Mouse (Mus musculus): ENCODE data around the gene Rsu1. TPM values are rescaled to one million over a fixed set of nuclear protein-coding genes. Genes with fewer than 3 reads are reported as not detected.

Rsu1 gene
- polyA plus RNA-seq, 1 experiment from 2014 or later = 125 TPM

DNA sequence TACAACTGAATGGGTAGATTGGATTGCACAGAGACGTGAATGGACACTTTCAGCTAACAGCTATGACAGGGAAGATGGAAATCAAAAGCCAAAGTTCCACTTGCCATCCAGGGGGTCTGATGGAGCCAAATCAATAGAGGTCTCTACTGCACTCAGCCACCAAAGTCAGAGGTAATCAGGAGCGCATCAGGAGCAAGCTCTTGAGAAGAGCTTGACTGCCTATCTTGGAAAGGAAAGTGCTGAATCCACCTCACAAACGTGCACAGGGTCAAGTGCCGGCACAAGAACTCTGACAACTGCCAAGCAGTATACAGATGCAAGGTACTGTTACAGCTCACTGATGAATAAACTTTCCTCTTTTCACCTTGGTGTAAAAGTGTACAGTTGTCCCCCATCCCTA lies 47.8 kb downstream of the Rsu1 start:
- H3K9me3 ChIP-seq = no peaks in the 10 kb centered on the region
- no peak overlapping the region for H3K27ac ChIP-seq
- no peak for ATAC-seq (ENCODE audit: low FRiP score, low read depth)
- no peak overlapping the region for H3K9ac ChIP-seq
- H3K4me1 ChIP-seq = no peaks in the 10 kb centered on the region
- WGBS = 90% methylated on average over 4 of the region's 4 CpGs
- H3K36me3 ChIP-seq = no peaks in the 10 kb centered on the region
- H3K4me3 ChIP-seq = no peak overlapping the region
- no peak overlapping the region for H3K4me2 ChIP-seq (replicated peaks)
- no peaks in the 10 kb centered on the region for H3K27me3 ChIP-seq

DNA sequence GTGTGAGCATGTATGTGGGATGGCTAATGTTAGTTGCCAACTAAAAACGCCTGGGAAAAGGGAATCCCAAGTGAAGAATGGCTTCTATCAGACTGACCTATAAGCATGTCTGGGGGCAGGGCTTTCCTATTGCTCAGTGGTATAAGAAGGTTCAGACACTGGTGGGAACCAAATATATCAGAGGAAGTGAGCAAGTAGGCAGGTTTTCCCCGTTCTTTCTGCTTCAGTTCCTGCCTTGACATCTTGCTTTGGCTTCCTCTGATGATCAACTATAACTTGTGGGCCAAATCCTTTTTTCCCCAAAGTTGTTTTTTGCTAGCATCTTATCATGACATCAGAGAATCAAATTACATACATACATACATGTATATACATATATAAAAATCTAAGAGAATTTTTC lies 51.1 kb downstream of the Rsu1 start:
- H3K4me3 ChIP-seq = no peak overlapping the region
- no peak overlapping the region for H3K27ac ChIP-seq
- no peak overlapping the region for H3K9ac ChIP-seq
- peaks cover 14% of the 10 kb centered on the region for H3K36me3 ChIP-seq
- no peaks in the 10 kb centered on the region for H3K9me3 ChIP-seq
- H3K4me2 ChIP-seq (replicated peaks) = no peak overlapping the region
- ATAC-seq (ENCODE audit: low FRiP score, low read depth) = no peak
- no peaks in the 10 kb centered on the region for H3K4me1 ChIP-seq
- H3K27me3 ChIP-seq = peaks cover 11% of the 10 kb centered on the region; the same call in 1 of the 2 replicates
- WGBS = 58% methylated on average over 2 of the region's 2 CpGs

DNA sequence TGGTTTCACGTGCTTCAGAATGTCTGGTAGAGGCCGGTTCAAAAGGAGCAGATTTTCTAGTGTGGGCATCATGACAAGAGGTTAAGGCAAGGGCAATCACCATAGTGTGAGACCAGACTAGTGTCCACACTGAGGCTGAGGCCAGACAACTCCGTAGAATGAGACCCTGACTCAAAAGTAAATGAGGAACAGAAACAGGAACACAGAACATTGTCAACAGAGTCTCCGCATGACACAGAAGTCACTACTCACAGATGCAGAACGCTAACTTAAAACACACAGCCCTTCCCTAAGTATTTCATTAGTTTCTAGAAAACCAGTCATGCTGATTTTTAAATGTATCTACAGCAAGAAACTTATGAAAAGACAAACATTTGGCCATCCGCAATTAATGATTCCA lies 53.1 kb downstream of the Rsu1 start:
- H3K4me2 ChIP-seq (replicated peaks) = no peak overlapping the region
- no peak overlapping the region for H3K9ac ChIP-seq
- H3K4me3 ChIP-seq = no peak overlapping the region
- peaks cover 18% of the 10 kb centered on the region for H3K36me3 ChIP-seq
- no peak overlapping the region for H3K27ac ChIP-seq
- H3K9me3 ChIP-seq = no peaks in the 10 kb centered on the region
- H3K4me1 ChIP-seq = no peaks in the 10 kb centered on the region
- WGBS = 61% methylated on average over 6 of the region's 6 CpGs
- ATAC-seq (ENCODE audit: low FRiP score, low read depth) = no peak
- H3K27me3 ChIP-seq = peaks cover 11% of the 10 kb centered on the region; the same call in 1 of the 2 replicates

GRCm38 (mm10) chr2:13206825-13207224 lies 64.4 kb downstream of the Rsu1 start:
- Histone ChIP-seq H3K36me3 (no peaks in the 10 kb centered on the region), H3K27ac (no peak overlapping the region)
- WGBS = 95% methylated on average over 2 of the region's 2 CpGs

DNA sequence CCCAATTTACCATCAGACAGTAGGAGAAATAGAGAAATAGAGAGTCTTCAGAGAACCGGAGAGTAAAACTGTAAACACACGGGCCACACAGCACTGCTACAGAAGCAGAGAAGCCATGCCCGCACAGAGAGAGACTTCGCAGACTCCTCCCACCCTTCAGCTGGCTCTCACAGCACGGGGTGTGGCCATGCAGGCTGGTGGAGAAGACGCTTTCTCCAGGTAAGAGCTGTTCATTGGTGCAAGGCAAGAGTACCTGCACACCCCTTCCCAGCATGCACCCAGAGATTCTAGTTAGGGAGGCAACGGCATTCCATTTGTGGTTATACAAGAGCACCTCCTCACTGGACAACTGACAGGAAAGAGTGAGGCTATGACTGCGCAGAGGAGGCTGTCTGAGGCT lies 64.8 kb downstream of the Rsu1 start:
- H3K9ac ChIP-seq = no peak overlapping the region
- no peaks in the 10 kb centered on the region for H3K9me3 ChIP-seq
- no peak overlapping the region for H3K27ac ChIP-seq
- no peaks in the 10 kb centered on the region for H3K4me1 ChIP-seq
- H3K4me2 ChIP-seq (replicated peaks) = no peak overlapping the region
- H3K4me3 ChIP-seq = no peak overlapping the region
- H3K27me3 ChIP-seq = no peaks in the 10 kb centered on the region
- 0 out of 2 replicates have a peak, but pooled peaks cover under 1% of the 10 kb centered on the region for H3K36me3 ChIP-seq
- WGBS = 57% methylated on average over 8 of the region's 8 CpGs
- no peak for ATAC-seq (ENCODE audit: low FRiP score, low read depth)

More at GRCm38 (mm10) chr2:13206825-13207224, 64.4 kb downstream of the Rsu1 start:
- no peaks in the 10 kb centered on the region for H3K9me3 ChIP-seq
- no peak for ATAC-seq (ENCODE audit: low FRiP score, low read depth)
- no peak overlapping the region for H3K4me2 ChIP-seq (replicated peaks)
- no peaks in the 10 kb centered on the region for H3K4me1 ChIP-seq
- H3K9ac ChIP-seq = no peak overlapping the region
- no peaks in the 10 kb centered on the region for H3K27me3 ChIP-seq
- H3K4me3 ChIP-seq = no peak overlapping the region

- ATAC-seq (ENCODE audit: low FRiP score, low read depth) = no peak
- Histone ChIP-seq H3K36me3 (0 out of 2 replicates have a peak, but pooled peaks cover 3% of the 10 kb centered on the region), H3K9ac (no peak overlapping the region), H3K27ac (no peak overlapping the region), H3K4me1 (0 out of 2 replicates have a peak, but pooled peaks cover 4% of the 10 kb centered on the region), H3K27me3 (no peaks in the 10 kb centered on the region), H3K9me3 (no peaks in the 10 kb centered on the region), H3K4me2 (replicated peaks) (no peak overlapping the region), H3K4me3 (no peak overlapping the region)
- 79% methylated on average over 6 of the region's 6 CpGs for WGBS
Observed at GRCm38 (mm10) chr2:13202805-13203475, 68.3 kb downstream of the Rsu1 start.

GRCm38 (mm10) chr2:13199713-13200112 lies 71.5 kb downstream of the Rsu1 start:
- no peak overlapping the region for H3K27ac ChIP-seq
- ATAC-seq (ENCODE audit: low FRiP score, low read depth) = no peak
- H3K4me2 ChIP-seq (replicated peaks) = no peak overlapping the region
- H3K4me1 ChIP-seq = 0 out of 2 replicates have a peak, but pooled peaks cover 4% of the 10 kb centered on the region
- no peak overlapping the region for H3K4me3 ChIP-seq
- no peaks in the 10 kb centered on the region for H3K27me3 ChIP-seq
- 63% methylated on average over 7 of the region's 7 CpGs for WGBS
- H3K36me3 ChIP-seq = 0 out of 2 replicates have a peak, but pooled peaks cover 3% of the 10 kb centered on the region
- H3K9ac ChIP-seq = no peak overlapping the region
- H3K9me3 ChIP-seq = no peaks in the 10 kb centered on the region

- 62% methylated on average over 2 of the region's 2 CpGs for WGBS
- Histone ChIP-seq H3K4me3 (no peak overlapping the region), H3K9ac (no peak overlapping the region), H3K27ac (no peak overlapping the region), H3K4me2 (replicated peaks) (no peak overlapping the region), H3K9me3 (no peaks in the 10 kb centered on the region), H3K27me3 (no peaks in the 10 kb centered on the region), H3K36me3 (0 out of 2 replicates have a peak, but pooled peaks cover 3% of the 10 kb centered on the region), H3K4me1 (0 out of 2 replicates have a peak, but pooled peaks cover 4% of the 10 kb centered on the region)
- ATAC-seq (ENCODE audit: low FRiP score, low read depth) = no peak
Observed at GRCm38 (mm10) chr2:13199033-13199432, 72.2 kb downstream of the Rsu1 start.

GRCm38 (mm10) chr2:13195540-13195939 lies 75.7 kb downstream of the Rsu1 start:
- Histone ChIP-seq H3K4me3 (no peak overlapping the region), H3K4me1 (0 out of 2 replicates have a peak, but pooled peaks cover 4% of the 10 kb centered on the region), H3K9ac (no peak overlapping the region), H3K36me3 (0 out of 2 replicates have a peak, but pooled peaks cover 4% of the 10 kb centered on the region), H3K27me3 (no peaks in the 10 kb centered on the region), H3K9me3 (no peaks in the 10 kb centered on the region), H3K27ac (no peak overlapping the region), H3K4me2 (replicated peaks) (no peak overlapping the region)
- WGBS = 68% methylated on average over 7 of the region's 7 CpGs
- ATAC-seq (ENCODE audit: low FRiP score, low read depth) = no peak

GRCm38 (mm10) chr2:13192157-13192556 lies 79.1 kb downstream of the Rsu1 start:
- WGBS = 94% methylated on average over 1 of the region's 1 CpGs
- Histone ChIP-seq H3K27me3 (no peaks in the 10 kb centered on the region), H3K4me1 (no peaks in the 10 kb centered on the region), H3K4me2 (replicated peaks) (no peak overlapping the region), H3K9me3 (no peaks in the 10 kb centered on the region), H3K9ac (no peak overlapping the region), H3K36me3 (0 out of 2 replicates have a peak, but pooled peaks cover 4% of the 10 kb centered on the region), H3K27ac (no peak overlapping the region), H3K4me3 (no peak overlapping the region)
- ATAC-seq (ENCODE audit: low FRiP score, low read depth) = no peak

DNA sequence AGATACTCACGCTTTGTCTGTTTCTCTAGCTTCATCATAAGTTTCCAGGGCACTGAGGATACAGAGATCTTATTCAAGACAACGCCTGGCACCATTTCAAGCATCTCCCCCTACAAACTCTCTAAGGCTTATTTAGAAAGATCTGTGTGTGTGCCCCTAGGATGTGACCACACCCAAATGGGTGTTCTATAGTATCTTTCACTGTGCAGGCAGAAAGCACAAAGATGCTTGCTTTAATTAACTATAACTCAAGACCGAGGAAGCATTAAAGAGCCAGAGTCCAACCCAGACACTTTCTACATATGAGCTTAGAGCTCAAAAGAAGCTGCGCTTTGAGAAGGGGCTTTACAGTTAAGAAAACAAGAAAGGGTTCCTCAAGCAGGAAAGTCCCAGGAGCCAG lies 80.4 kb downstream of the Rsu1 start:
- H3K36me3 ChIP-seq = 0 out of 2 replicates have a peak, but pooled peaks cover 4% of the 10 kb centered on the region
- H3K4me2 ChIP-seq (replicated peaks) = no peak overlapping the region
- H3K9ac ChIP-seq = no peak overlapping the region
- 79% methylated on average over 4 of the region's 4 CpGs for WGBS
- no peaks in the 10 kb centered on the region for H3K27me3 ChIP-seq
- no peaks in the 10 kb centered on the region for H3K9me3 ChIP-seq
- H3K27ac ChIP-seq = no peak overlapping the region
- H3K4me3 ChIP-seq = no peak overlapping the region
- ATAC-seq (ENCODE audit: low FRiP score, low read depth) = no peak
- no peaks in the 10 kb centered on the region for H3K4me1 ChIP-seq

- WGBS = 90% methylated on average over 11 of the region's 11 CpGs
- Histone ChIP-seq H3K4me1 (no peaks in the 10 kb centered on the region), H3K27ac (no peak overlapping the region), H3K36me3 (peaks cover 4% of the 10 kb centered on the region; the same call in 1 of the 2 replicates), H3K9me3 (no peaks in the 10 kb centered on the region), H3K27me3 (no peaks in the 10 kb centered on the region), H3K9ac (no peak overlapping the region), H3K4me3 (no peak overlapping the region), H3K4me2 (replicated peaks) (no peak overlapping the region)
- ATAC-seq (ENCODE audit: low FRiP score, low read depth) = no peak
Observed at GRCm38 (mm10) chr2:13188831-13189495, 82.3 kb downstream of the Rsu1 start.

All from limb, embryonic 13.5 days (tissue).